Mouse (Mus musculus) kidney, postnatal 0 days (tissue): Measurements from ENCODE around the gene Erc1. TPM values are rescaled to one million over a fixed set of nuclear protein-coding genes. Genes with fewer than 3 reads are reported as not detected.

Experiments
- ATAC-seq: fragments of 200-750 bp; cut with Nextera tagmentation; replicated peaks from 2 replicates; pipeline ENCODE4 v1.8.0; 2017; ENCODE audit warnings: low read depth, moderate number of reproducible peaks, moderate TSS enrichment, moderate library complexity; ENCODE audit not compliant: low FRiP score
- DNase-seq: peaks from one replicate; pipeline ENCODE4 v3.0.0-alpha.2; 2016; ENCODE audit warnings: low spot score
- H3K27ac ChIP-seq: fragments of 300-500 bp; sonication (generic); 2 replicates; pipeline ENCODE4 v1.5.1; 2014; ENCODE audit warnings: mild to moderate bottlenecking
- H3K27me3 ChIP-seq: fragments of 300-500 bp; sonication (generic); 2 replicates; pipeline ENCODE4 v1.6.1; 2014; ENCODE audit warnings: low read length, mixed read lengths; ENCODE audit not compliant: insufficient read depth
- H3K36me3 ChIP-seq: fragments of 300-500 bp; sonication (generic); 2 replicates; pipeline ENCODE4 v1.6.1; 2014; ENCODE audit warnings: low read length, mixed read lengths; ENCODE audit not compliant: insufficient read depth
- H3K4me1 ChIP-seq: fragments of 300-500 bp; sonication (generic); replicated peaks from 2 replicates; pipeline ENCODE4 v1.6.1; 2014; ENCODE audit warnings: antibody characterized with exemption, low read length, mixed read lengths; ENCODE audit not compliant: insufficient read depth
- H3K4me2 ChIP-seq: fragments of 300-500 bp; sonication (generic); 2 replicates; pipeline ENCODE4 v1.6.1; 2014; ENCODE audit warnings: mild to moderate bottlenecking, low read length, moderate library complexity, mixed read lengths
- H3K4me3 ChIP-seq: fragments of 300-500 bp; sonication (generic); replicated peaks from 2 replicates; pipeline ENCODE4 v1.5.1; 2014; ENCODE audit warnings: low read depth, low read length
- H3K9ac ChIP-seq: fragments of 300-500 bp; sonication (generic); 2 replicates; pipeline ENCODE4 v1.6.1; 2014; ENCODE audit warnings: low read depth, low read length
- H3K9me3 ChIP-seq: fragments of 300-500 bp; sonication (generic); replicated peaks from 2 replicates; pipeline ENCODE4 v1.6.1; 2016; ENCODE audit warnings: low read length, inconsistent platforms, mixed read lengths
- CTCF ChIP-seq: IDR thresholded peaks from 2 replicates; pipeline ENCODE4 v1.5.1; 2016; ENCODE audit warnings: antibody characterized with exemption, low read depth, mild to moderate bottlenecking, moderate library complexity
- WGBS: fragments of 180-500 bp; shearing (Covaris S2); extraction: QIAGEN DNeasy Blood & Tissue Kit; methylation state at CpG from one replicate; pipeline ENCODE4 v1.1.7; 2014; 5-methylcytosine and 5-hydroxymethylcytosine counted together
- polyA plus RNA-seq: library from polyadenylated mRNA; unstranded; fragments of >200 nt; fragmentation: Nextera tagmentation; extraction: Ambion mirVana; gene quantifications from 2 replicates; pipeline ENCODE4 v1.2.1, GENCODE M21; 2015

The Erc1 gene
- polyA plus RNA-seq, 1 experiment from 2014 or later, result 10.6 TPM

- Histone ChIP-seq H3K27me3 (no peaks in the 10 kb centered on the region), H3K4me1 (peaks cover 12% of the 10 kb centered on the region), H3K9ac (no peak overlapping the region), H3K36me3 (no peaks in the 10 kb centered on the region), H3K4me2 (no peak overlapping the region), H3K9me3 (no peaks in the 10 kb centered on the region), H3K4me3 (no peak overlapping the region), H3K27ac (no peak overlapping the region)
- TF ChIP-seq CTCF, result no peak
- peak; percentile 41; the same call in 1 of the 2 replicates for ATAC-seq
- WGBS, result 30% methylated on average over 10 of the region's 10 CpGs
- peak; percentile 84 for DNase-seq
Observed at GRCm38 (mm10) chr6:119562558-119562957, 285.4 kb downstream of the Erc1 start.

- WGBS, result 62% methylated on average over 7 of the region's 7 CpGs
Observed at GRCm38 (mm10) chr6:119558855-119559254, 289.1 kb downstream of the Erc1 start.

GRCm38 (mm10) chr6:119554439-119554838 is 293.5 kb downstream of the Erc1 start:
- ATAC-seq (no peak), DNase-seq (no peak)
- 83% methylated on average over 8 of the region's 8 CpGs for WGBS
- TF ChIP-seq CTCF, result peak; percentile 29; the same call in 1 of the 2 replicates
- Histone ChIP-seq H3K4me2 (no peak overlapping the region), H3K4me1 (no peaks in the 10 kb centered on the region), H3K36me3 (no peaks in the 10 kb centered on the region), H3K4me3 (no peak overlapping the region), H3K9ac (no peak overlapping the region), H3K27me3 (no peaks in the 10 kb centered on the region), H3K9me3 (no peaks in the 10 kb centered on the region), H3K27ac (no peak overlapping the region)

More at GRCm38 (mm10) chr6:119558855-119559254, 289.1 kb downstream of the Erc1 start:
- ATAC-seq (no peak), DNase-seq (no peak)
- H3K27me3 ChIP-seq, result no peaks in the 10 kb centered on the region
- TF ChIP-seq CTCF, result no peak
- H3K4me1 ChIP-seq, result no peaks in the 10 kb centered on the region; the same call in 1 of the 2 replicates
- no peak overlapping the region for H3K4me2 ChIP-seq
- no peak overlapping the region for H3K27ac ChIP-seq
- H3K9me3 ChIP-seq, result no peaks in the 10 kb centered on the region
- H3K36me3 ChIP-seq, result no peaks in the 10 kb centered on the region
- no peak overlapping the region for H3K4me3 ChIP-seq
- H3K9ac ChIP-seq, result no peak overlapping the region

GRCm38 (mm10) chr6:119544518-119544864 is 303.5 kb downstream of the Erc1 start:
- Histone ChIP-seq H3K9me3 (no peaks in the 10 kb centered on the region), H3K36me3 (no peaks in the 10 kb centered on the region), H3K4me3 (peak overlapping the region; percentile 77), H3K9ac (peak overlapping the region; percentile 64), H3K4me2 (peak overlapping the region; percentile 99), H3K4me1 (no peaks in the 10 kb centered on the region), H3K27ac (no peak overlapping the region), H3K27me3 (peaks cover 4% of the 10 kb centered on the region; the same call in 1 of the 2 replicates)
- DNase-seq, result peak; percentile 57
- peak; percentile 42; the same call in 1 of the 2 replicates for TF ChIP-seq CTCF
- WGBS, result 3% methylated on average over 14 of the region's 14 CpGs
- no peak for ATAC-seq

GRCm38 (mm10) chr6:119543803-119544517 is 304.0 kb downstream of the Erc1 start, which contains the start of gene Wnt5b:
Gene Wnt5b, minus strand, starts transcription at chr6:119544347.
- DNase-seq (no peak), ATAC-seq (peak; percentile 78)
- WGBS, result under 1% methylated on average over 84 of the region's 120 CpGs
- Histone ChIP-seq H3K36me3 (no peaks in the 10 kb centered on the region), H3K4me1 (no peaks in the 10 kb centered on the region), H3K9me3 (no peaks in the 10 kb centered on the region), H3K27ac (peak within 1 kb of the TSS; percentile 13; the same call in 1 of the 2 replicates), H3K9ac (peak within 1 kb of the TSS; percentile 64), H3K27me3 (peaks cover 4% of the 10 kb centered on the region; the same call in 1 of the 2 replicates), H3K4me2 (peak within 1 kb of the TSS; percentile 99), H3K4me3 (peak within 1 kb of the TSS; percentile 77)
- no peak for TF ChIP-seq CTCF

- Histone ChIP-seq H3K27ac (no peak overlapping the region), H3K9ac (peak overlapping the region; percentile 64), H3K36me3 (no peaks in the 10 kb centered on the region), H3K4me3 (peak overlapping the region; percentile 77), H3K9me3 (no peaks in the 10 kb centered on the region), H3K4me2 (peak overlapping the region; percentile 99), H3K4me1 (no peaks in the 10 kb centered on the region), H3K27me3 (peaks cover 4% of the 10 kb centered on the region; the same call in 1 of the 2 replicates)
- peak; percentile 23; the same call in 1 of the 2 replicates for ATAC-seq
- DNase-seq, result peak; percentile 55
- 2% methylated on average over 28 of the region's 30 CpGs for WGBS
- TF ChIP-seq CTCF, result peak; percentile 9; the same call in 1 of the 2 replicates
Observed at GRCm38 (mm10) chr6:119543456-119543802, 304.5 kb downstream of the Erc1 start.
